Mouse (Mus musculus) right cerebral cortex, postnatal 14 days (tissue): Measurements from ENCODE around the gene Lzts2.

Source experiments
- DNase-seq: peaks from one replicate; pipeline ENCODE4 v3.0.0; 2022

Gene Lzts2

GRCm38 (mm10) chr19:45003740-45004516 is 10.3 kb upstream of the Lzts2 start:
- no peak for DNase-seq

GRCm38 (mm10) chr19:45005444-45005843 is 8.8 kb upstream of the Lzts2 start, which contains the start of gene Twnk:
Gene Twnk (plus strand): TSS chr19:45005663.
- DNase-seq = no peak

- DNase-seq = peak; percentile 98
Measured at GRCm38 (mm10) chr19:45005957-45006712, 8.1 kb upstream of the Lzts2 start, which contains the start of gene Mrpl43. Gene Mrpl43 (minus strand): TSS chr19:45006442.

- no peak for DNase-seq
Measured at GRCm38 (mm10) chr19:45007021-45007420, 7.2 kb upstream of the Lzts2 start.

GRCm38 (mm10) chr19:45007425-45008191 is 6.6 kb upstream of the Lzts2 start:
- no peak for DNase-seq

- DNase-seq = no peak
Measured at GRCm38 (mm10) chr19:45010646-45011045, 3.6 kb upstream of the Lzts2 start.

GRCm38 (mm10) chr19:45012219-45012618 is 2.0 kb upstream of the Lzts2 start:
- no peak for DNase-seq

- no peak for DNase-seq
Measured at GRCm38 (mm10) chr19:45012636-45013035, 1.6 kb upstream of the Lzts2 start.

- DNase-seq = no peak
Measured at GRCm38 (mm10) chr19:45013581-45014225, 511 bp upstream of the Lzts2 start.

- peak; percentile 54 for DNase-seq
Measured at GRCm38 (mm10) chr19:45014981-45015402, 778 bp downstream of the Lzts2 start.

- peak; percentile 55 for DNase-seq
Measured at GRCm38 (mm10) chr19:45015518-45016281, 1.5 kb downstream of the Lzts2 start.

- peak; percentile 68 for DNase-seq
Measured at GRCm38 (mm10) chr19:45016341-45017215, 2.4 kb downstream of the Lzts2 start.

- DNase-seq = peak; percentile 80
Measured at GRCm38 (mm10) chr19:45017216-45017771, 3.1 kb downstream of the Lzts2 start.

GRCm38 (mm10) chr19:45017909-45018308 is 3.7 kb downstream of the Lzts2 start:
- peak; percentile 80 for DNase-seq

GRCm38 (mm10) chr19:45018351-45018831 is 4.2 kb downstream of the Lzts2 start:
- DNase-seq = no peak

- no peak for DNase-seq
Measured at GRCm38 (mm10) chr19:45020348-45020747, 6.1 kb downstream of the Lzts2 start.

- no peak for DNase-seq
Measured at GRCm38 (mm10) chr19:45021362-45021761, 7.1 kb downstream of the Lzts2 start.

- no peak for DNase-seq
Measured at GRCm38 (mm10) chr19:45023993-45024392, 9.8 kb downstream of the Lzts2 start.

- no peak for DNase-seq
Measured at GRCm38 (mm10) chr19:45024775-45025174, 10.6 kb downstream of the Lzts2 start.

- no peak for DNase-seq
Measured at GRCm38 (mm10) chr19:45025937-45026568, 11.8 kb downstream of the Lzts2 start.
